Mouse (Mus musculus) midbrain, postnatal 0 days (tissue): ENCODE results near the gene Olfr1179. TPM values are rescaled to one million over a fixed set of nuclear protein-coding genes. Genes with fewer than 3 reads are reported as not detected.
"Not testable (repeated sequence)": the region's sequence is repeated elsewhere in the genome, so short reads cannot be mapped to it uniquely, and the experiment has no call there.

ENCODE experiments used
- ATAC-seq: fragments of 200-750 bp; cut with Nextera tagmentation; 2 replicates; pipeline ENCODE4 v1.8.0; 2017; ENCODE audit warnings: moderate number of reproducible peaks, mild to moderate bottlenecking, moderate TSS enrichment, moderate library complexity; ENCODE audit not compliant: low FRiP score
- DNase-seq: peaks from one replicate; pipeline ENCODE4 v3.0.0-alpha.2; 2015; ENCODE audit warnings: low spot score
- H3K27ac ChIP-seq: fragments of 300-500 bp; sonication (generic); 2 replicates; pipeline ENCODE4 v1.5.1; 2014; ENCODE audit warnings: low read depth, mild to moderate bottlenecking, low read length, mixed read lengths
- H3K27me3 ChIP-seq: fragments of 300-500 bp; sonication (generic); 2 replicates; pipeline ENCODE4 v1.6.1; 2014; ENCODE audit warnings: low read length, control low read depth, mixed read lengths; ENCODE audit not compliant: insufficient read depth
- H3K36me3 ChIP-seq: fragments of 300-500 bp; sonication (generic); 2 replicates; pipeline ENCODE4 v1.6.1; 2014; ENCODE audit warnings: low read length, control low read depth, mixed read lengths; ENCODE audit not compliant: insufficient read depth
- H3K4me1 ChIP-seq: fragments of 300-500 bp; sonication (generic); 2 replicates; pipeline ENCODE4 v1.6.1; 2014; ENCODE audit warnings: mild to moderate bottlenecking, control low read depth, antibody characterized with exemption, low read length, mixed read lengths; ENCODE audit not compliant: insufficient read depth
- H3K4me2 ChIP-seq: fragments of 300-500 bp; sonication (generic); 2 replicates; pipeline ENCODE4 v1.6.1; 2014; ENCODE audit warnings: low read depth, mild to moderate bottlenecking, low read length, mixed read lengths; ENCODE audit not compliant: poor library complexity, severe bottlenecking
- H3K4me3 ChIP-seq: fragments of 300-500 bp; sonication (generic); 2 replicates; pipeline ENCODE4 v1.5.1; 2014; ENCODE audit warnings: low read depth, mild to moderate bottlenecking, low read length, moderate library complexity
- H3K9ac ChIP-seq: fragments of 300-500 bp; sonication (generic); replicated peaks from 2 replicates; pipeline ENCODE4 v1.6.1; 2014; ENCODE audit warnings: mild to moderate bottlenecking, low read length, moderate library complexity, mixed read lengths; ENCODE audit not compliant: poor library complexity, severe bottlenecking
- H3K9me3 ChIP-seq: fragments of 300-500 bp; sonication (generic); 2 replicates; pipeline ENCODE4 v1.6.1; 2016; ENCODE audit warnings: low read length, control low read depth
- CTCF ChIP-seq: IDR thresholded peaks from 2 replicates; pipeline ENCODE4 v1.5.1; 2016; ENCODE audit warnings: antibody characterized with exemption, mild to moderate bottlenecking
- WGBS: fragments of 180-500 bp; shearing (Covaris S2); extraction: QIAGEN DNeasy Blood & Tissue Kit; methylation state at CpG from one replicate; pipeline ENCODE4 v1.1.7; 2014; 5-methylcytosine and 5-hydroxymethylcytosine counted together
- polyA plus RNA-seq: library from polyadenylated mRNA; unstranded; fragments of >200 nt; fragmentation: Nextera tagmentation; extraction: Ambion mirVana; gene quantifications from 2 replicates; pipeline ENCODE4 v1.2.1, GENCODE M21; 2015
- total RNA-seq: library from RNA; depleted of rRNA; stranded (reverse); fragments of >200 nt; gene quantifications from 2 replicates; pipeline ENCODE4 v1.2.3, GENCODE M21; 2014; rRNA removed

Olfr1179 gene
- total RNA-seq: not detected in 2 replicates
- polyA plus RNA-seq: not detected in 2 replicates

- no peak for DNase-seq
- H3K27me3 ChIP-seq: no peaks in the 10 kb centered on the region
- no peaks in the 10 kb centered on the region for H3K36me3 ChIP-seq
- H3K4me1 ChIP-seq: no peaks in the 10 kb centered on the region
- H3K4me3 ChIP-seq: no peak within 1 kb of the TSS
- WGBS: 85% methylated on average over 3 of the region's 3 CpGs
- no peak for TF ChIP-seq CTCF
- no peak within 1 kb of the TSS for H3K27ac ChIP-seq
- H3K9ac ChIP-seq: no peak within 1 kb of the TSS
- no peak within 1 kb of the TSS for H3K4me2 ChIP-seq
- H3K9me3 ChIP-seq: no peaks in the 10 kb centered on the region
- ATAC-seq: no peak
These were observed at the start of gene Olfr1179 for GRCm38 (mm10) chr2:88406353-88406752. Gene Olfr1179, minus strand, starts transcription at chr2:88406453.

- 87% methylated on average over 1 of the region's 1 CpGs for WGBS
- not testable (repeated sequence) for ATAC-seq
These were observed 48.3 kb upstream of the Olfr1179 start, which contains the start of gene Olfr1183 for GRCm38 (mm10) chr2:88454567-88454966. Gene Olfr1183, plus strand, starts transcription at chr2:88454867.

GRCm38 (mm10) chr2:88449031-88449430 lies 42.8 kb upstream of the Olfr1179 start, which contains the start of gene Gm13757:
Gene Gm13757, minus strand, starts transcription at chr2:88449131.
- DNase-seq (no peak), ATAC-seq (no peak)
- Histone ChIP-seq H3K36me3 (no peaks in the 10 kb centered on the region), H3K4me3 (no peak within 1 kb of the TSS), H3K27me3 (no peaks in the 10 kb centered on the region), H3K9ac (no peak within 1 kb of the TSS), H3K4me1 (no peaks in the 10 kb centered on the region), H3K9me3 (no peaks in the 10 kb centered on the region), H3K27ac (no peak within 1 kb of the TSS), H3K4me2 (no peak within 1 kb of the TSS)
- no peak for TF ChIP-seq CTCF
- 100% methylated on average over 1 of the region's 1 CpGs for WGBS

More at GRCm38 (mm10) chr2:88454567-88454966, 48.3 kb upstream of the Olfr1179 start, which contains the start of gene Olfr1183:
- H3K4me2 ChIP-seq, H3K36me3 ChIP-seq, H3K4me1 ChIP-seq, H3K4me3 ChIP-seq, DNase-seq, H3K27me3 ChIP-seq, H3K27ac ChIP-seq, H3K9me3 ChIP-seq, H3K9ac ChIP-seq: not testable (repeated sequence)

- Histone ChIP-seq H3K27me3 (no peaks in the 10 kb centered on the region), H3K4me3 (no peak within 1 kb of the TSS), H3K9me3 (no peaks in the 10 kb centered on the region), H3K36me3 (no peaks in the 10 kb centered on the region), H3K4me1 (no peaks in the 10 kb centered on the region), H3K27ac (no peak within 1 kb of the TSS), H3K4me2 (no peak within 1 kb of the TSS), H3K9ac (no peak within 1 kb of the TSS)
- ATAC-seq (no peak), DNase-seq (no peak)
- WGBS: 93% methylated on average over 1 of the region's 1 CpGs
- no peak for TF ChIP-seq CTCF
These were observed 19.8 kb upstream of the Olfr1179 start, which contains the start of gene Olfr1181 for GRCm38 (mm10) chr2:88426071-88426470. Gene Olfr1181, minus strand, starts transcription at chr2:88426171.

GRCm38 (mm10) chr2:88419051-88419450 lies 12.8 kb upstream of the Olfr1179 start, which contains the start of gene Olfr1180:
Gene Olfr1180, minus strand, starts transcription at chr2:88419151.
- Histone ChIP-seq H3K4me3 (no peak within 1 kb of the TSS), H3K27me3 (no peaks in the 10 kb centered on the region), H3K9ac (no peak within 1 kb of the TSS), H3K9me3 (no peaks in the 10 kb centered on the region), H3K27ac (no peak within 1 kb of the TSS), H3K4me2 (no peak within 1 kb of the TSS), H3K36me3 (no peaks in the 10 kb centered on the region), H3K4me1 (no peaks in the 10 kb centered on the region)
- WGBS: 84% methylated on average over 2 of the region's 2 CpGs
- DNase-seq (no peak), ATAC-seq (no peak)
- TF ChIP-seq CTCF: no peak

- Histone ChIP-seq H3K4me1 (no peaks in the 10 kb centered on the region), H3K9me3 (no peaks in the 10 kb centered on the region), H3K36me3 (no peaks in the 10 kb centered on the region), H3K4me3 (no peak within 1 kb of the TSS), H3K4me2 (no peak within 1 kb of the TSS), H3K27ac (no peak within 1 kb of the TSS), H3K9ac (no peak within 1 kb of the TSS), H3K27me3 (no peaks in the 10 kb centered on the region)
- WGBS: 79% methylated on average over 1 of the region's 1 CpGs
- no peak for DNase-seq
- ATAC-seq: no peak
- no peak for TF ChIP-seq CTCF
These were observed 19.5 kb downstream of the Olfr1179 start, which contains the start of gene Olfr1178 for GRCm38 (mm10) chr2:88386762-88387161. Gene Olfr1178, plus strand, starts transcription at chr2:88387062.
